Mouse (Mus musculus) Muller cell, postnatal 12 days (primary cell): ENCODE measurements around the gene Tmem251.

Experiments used
- DNase-seq: peaks from one replicate; pipeline ENCODE4 v3.0.0-alpha.2; 2015; ENCODE audit errors: inconsistent ontology term

Tmem251 gene

DNA sequence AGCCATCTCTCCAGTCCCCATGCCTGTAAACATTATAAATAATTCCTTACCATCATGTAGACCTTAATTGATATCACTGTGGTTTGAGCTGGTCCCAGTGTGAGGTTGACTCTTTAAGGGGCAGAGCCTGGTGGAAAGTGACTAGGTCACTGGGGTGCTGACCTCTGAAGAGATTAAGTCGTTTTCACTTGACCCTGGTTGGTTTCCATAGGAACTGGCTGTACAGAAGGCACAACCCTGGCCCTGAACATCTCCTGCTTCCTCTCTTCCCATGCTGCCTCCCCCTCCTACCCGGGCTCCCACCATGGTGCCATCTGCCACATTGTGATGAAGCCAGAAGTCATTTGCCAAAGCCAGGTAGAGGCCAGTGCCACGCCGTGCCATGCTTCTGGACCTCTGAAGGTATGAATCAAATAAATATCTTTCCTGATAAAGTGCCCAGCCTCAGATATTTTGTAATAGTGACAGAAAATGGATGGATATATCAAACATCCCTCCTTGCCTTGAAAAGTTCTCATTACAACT is 32.6 kb upstream of the Tmem251 start:
- no peak for DNase-seq

DNA sequence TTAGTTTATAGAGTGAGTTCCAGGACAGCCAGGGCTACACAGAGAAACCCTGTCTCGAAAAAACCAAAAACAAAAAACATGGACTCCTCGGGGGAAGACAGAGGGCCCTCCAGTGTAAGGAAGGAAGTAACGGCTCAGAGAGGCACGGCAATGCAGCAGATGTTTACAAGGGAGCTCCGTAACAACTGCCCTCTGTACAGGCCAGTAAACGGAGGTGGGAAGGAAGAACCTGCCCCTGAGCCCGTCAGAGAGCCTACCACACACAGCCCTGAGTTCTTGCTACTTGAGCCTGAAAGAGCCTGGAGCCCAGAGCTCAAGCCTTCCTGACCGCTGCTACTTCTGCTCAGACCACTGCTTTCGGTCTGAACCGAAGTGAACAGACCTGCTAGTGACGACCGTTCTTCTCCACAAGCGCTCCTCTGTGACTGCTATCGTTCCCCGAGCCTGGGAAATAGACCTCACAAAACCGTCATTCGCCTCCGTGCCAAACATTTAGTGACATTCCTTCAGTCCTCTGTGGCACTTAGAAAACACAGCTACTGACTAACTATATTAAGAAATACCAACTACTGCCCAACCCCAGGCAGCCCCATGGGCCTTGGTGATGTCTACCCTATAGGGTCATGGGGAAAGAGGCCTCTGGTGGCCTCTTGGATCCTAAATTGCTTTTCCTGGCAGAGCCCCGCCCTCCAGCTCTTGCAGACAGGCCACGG is 30.3 kb upstream of the Tmem251 start:
- DNase-seq, result no peak

DNA sequence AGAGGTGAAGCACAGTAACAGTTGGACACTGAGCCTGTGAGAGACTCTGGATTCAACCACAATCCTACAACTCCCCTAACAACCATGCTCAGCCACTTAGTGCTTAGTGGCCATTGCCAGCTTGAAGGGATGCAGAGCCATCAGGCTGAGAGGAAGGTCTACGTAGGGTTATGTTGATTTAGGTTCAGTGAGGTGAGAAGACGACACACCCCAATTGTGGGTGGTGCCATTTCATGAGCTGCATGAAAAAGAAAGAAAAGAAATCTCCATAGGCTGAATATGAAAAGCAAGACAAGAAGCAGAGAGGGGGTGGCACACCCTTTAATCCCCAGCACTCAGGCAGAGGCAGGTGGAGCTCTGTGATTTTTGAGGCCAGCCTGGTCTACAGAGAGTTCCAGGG is 29.4 kb upstream of the Tmem251 start:
- no peak for DNase-seq

DNA sequence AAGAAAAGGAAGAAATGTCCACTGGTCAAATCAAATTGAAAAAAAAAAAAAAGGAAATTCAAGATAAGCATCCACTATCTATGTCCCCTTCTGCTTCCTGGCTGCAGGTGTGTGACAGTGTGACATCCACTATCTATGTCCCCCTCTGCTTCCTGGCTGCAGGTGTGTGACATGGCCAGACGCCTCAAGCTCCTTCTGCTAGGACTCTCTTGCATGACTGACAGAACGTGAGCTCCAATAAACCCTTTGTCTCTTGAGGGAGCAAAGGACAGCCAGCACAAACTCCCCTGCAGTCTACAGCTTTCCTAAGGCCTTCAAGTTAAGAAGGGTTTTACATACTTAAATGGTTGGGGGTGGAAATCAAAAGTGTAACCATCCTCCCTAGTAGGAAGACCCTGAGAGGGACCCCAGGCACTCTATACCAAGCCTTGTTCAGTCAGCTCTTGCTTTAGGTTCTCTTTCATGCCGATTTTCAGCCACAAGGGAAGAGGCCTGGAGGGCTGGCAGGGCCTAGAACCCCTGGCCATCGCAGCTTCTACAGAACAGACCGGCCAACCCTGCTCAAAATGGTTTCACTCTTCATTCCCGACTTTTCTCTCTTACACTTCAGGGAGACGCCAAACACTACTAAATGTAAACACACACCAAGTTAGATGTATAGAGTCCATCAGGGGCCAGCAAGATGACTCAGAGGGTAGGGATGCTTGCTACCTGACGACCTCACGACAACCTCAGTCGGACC is 28.7 kb upstream of the Tmem251 start:
- no peak for DNase-seq

DNA sequence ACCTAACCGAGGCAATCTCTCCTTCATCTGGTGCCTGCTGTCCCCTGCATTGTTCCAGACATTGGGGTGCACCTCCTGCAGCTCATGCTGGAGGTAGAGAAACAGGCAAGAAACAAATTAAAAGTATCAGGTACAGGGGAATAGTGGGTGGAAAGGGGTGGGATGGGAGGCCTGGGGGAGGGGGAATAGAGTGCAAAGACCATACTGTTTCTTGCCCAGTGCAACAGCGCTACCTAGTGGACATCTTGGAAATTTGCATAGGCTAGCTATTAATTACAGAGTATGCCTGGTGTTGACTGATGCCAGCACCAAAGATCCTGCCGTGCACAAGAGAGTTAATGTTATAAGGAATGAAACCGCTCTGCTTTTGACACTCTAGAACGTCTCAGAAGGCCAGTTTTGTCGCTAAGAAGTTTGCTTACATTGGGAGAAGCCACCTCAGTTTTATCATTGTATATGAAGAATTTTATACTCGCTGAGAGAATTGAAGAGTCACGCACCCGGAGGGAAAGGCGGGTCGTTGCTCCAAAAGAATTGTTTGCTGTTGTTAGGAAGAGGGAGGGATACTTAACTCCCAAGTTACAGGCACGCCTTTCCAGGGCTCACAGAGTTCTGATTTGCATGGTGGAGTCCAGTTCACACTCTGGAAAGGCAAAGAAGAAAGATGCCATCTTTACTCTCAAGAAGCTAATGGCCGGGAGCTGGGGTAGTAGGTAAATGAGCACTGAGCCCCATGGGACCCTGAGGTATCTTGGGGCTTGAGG is 23.8 kb upstream of the Tmem251 start:
- peak; percentile 45 for DNase-seq

DNA sequence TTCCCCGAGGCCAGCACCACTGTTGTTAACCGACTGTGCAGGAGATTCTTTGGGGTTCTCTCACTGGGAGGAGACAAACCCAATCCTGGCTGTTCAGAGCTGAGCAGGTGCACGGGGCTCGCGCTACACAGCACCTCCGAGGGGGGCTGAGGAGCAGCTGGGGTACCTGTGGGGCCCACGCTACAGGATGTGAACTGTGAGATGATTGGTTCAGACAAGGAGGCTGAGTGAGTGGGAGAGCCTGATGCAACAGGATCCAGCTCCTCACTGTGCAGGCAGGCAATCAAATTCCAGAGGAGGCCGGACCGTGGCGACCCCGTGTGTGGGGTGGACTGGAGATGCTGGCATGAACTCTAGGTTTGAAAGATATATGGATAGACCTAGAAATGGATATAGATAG is 21.1 kb upstream of the Tmem251 start:
- DNase-seq, result no peak

DNA sequence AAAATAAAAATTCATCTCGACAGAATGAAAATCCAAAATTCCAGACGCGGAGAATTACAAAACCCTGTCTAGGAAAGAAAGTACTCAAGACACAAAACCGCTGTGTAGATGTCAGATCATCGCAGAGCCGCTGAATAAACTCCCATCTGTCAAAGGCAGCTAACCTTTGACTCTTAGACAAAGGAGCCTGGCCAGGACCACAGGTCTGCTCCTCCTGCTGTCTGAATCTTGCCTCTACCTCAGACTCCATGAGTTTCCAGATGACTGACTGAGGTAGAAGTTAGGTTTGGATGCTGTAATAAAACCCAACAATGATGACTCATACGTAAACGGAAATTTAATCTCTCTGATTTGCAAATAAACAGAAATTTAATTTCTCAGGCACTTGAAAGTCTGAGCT is 20.6 kb upstream of the Tmem251 start:
- no peak for DNase-seq

DNA sequence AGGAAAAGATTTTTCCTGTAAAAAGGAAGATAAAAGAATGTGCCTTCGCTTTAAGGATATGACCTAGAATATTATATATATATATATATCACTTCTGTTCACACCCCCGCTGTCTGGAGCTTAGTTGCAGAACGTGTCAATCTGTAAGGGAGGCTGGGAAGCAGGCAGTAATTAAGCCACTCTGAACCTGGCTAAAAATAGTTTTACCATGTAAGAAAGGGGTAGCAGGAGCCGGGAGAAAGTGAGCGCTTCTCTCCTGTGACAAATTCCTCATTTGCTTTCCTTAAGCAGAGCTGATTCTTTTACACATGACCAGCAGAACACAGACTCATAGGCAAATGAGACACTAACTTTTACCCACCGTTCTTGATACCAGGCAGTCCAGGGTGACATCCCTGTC is 19.7 kb upstream of the Tmem251 start:
- DNase-seq, result no peak

DNA sequence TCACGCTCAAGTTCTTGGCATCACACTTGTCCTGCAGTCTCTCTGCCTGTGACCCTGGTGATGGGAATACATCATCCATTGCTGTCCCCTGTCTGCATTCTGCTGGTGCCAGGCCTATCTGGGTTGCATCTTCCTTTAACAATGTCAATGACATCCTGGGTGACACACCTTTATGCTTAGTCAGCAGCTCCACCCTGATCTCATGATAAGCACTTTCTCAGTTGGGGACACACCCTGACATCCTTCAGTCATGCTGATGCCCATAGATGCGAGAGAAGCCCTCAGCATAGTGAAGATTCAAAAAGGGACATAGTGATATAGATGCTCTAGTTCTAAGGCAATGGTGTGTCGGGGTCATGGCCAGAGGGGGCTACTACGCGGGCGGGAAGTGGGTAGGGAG is 18.4 kb upstream of the Tmem251 start:
- DNase-seq, result no peak

DNA sequence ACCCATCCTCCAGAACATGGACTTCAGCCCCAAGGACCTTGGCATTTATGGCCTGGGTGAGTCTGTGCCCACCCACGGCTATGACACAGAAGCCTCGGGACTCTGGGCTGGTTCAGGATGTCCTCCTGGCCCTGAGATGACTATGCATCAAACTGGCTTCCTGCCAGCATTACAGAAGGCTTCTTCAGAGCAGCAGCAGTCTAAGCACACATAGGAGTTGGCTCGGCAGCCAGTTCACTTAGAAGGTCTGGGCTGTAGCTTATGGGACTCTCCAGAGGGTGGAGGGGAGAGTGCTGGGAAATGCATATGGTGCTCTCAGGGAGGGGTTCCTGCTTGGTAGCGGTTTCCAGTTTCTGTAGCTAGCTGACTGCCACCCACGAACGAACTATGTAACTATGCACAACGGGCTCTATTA is 17.8 kb upstream of the Tmem251 start:
- no peak for DNase-seq

DNA sequence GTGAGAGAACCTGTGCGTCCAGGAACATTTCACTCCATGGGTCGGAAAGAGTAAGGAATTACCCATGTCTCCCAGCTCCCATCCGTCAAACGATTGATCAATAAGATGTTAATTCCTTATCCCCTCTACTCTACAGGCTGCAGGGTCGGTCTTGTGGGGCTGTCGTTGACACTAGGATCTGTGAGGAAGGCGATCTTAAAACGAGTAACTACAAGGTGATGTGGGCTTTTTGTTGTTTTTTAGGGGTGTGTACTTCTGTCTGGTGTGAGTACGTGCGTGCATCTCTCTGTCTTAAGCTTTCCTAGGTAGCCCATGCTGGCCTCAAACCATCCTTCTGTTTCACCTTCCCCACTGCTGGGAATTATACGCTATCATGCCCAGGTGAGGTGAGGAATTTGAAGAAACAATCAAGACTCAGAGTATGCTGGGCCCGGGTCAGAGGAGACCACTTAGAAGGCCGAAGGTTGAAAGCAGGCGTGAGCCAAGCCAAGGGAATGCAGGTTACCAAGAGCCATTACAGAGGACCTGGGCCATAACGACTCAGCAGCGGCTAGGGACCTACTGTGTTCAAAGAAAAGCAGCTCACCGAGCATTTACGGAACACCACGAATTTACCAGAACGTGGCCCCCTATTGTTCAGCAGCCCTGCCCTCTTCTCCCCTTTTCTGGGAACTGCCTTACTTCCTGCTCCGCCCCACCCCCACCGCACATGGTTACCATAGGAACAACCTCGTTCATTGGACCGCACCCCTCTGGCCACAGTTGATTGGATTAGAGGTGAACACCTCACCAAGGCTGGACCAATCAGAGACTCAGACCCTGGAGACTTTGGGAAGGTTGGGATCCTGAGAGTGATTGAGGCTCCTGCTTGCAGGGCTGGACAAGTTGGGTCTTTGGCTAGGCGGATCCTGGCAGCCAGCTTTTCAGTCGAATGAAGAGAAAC is 13.4 kb upstream of the Tmem251 start:
- DNase-seq, result peak; percentile 91

DNA sequence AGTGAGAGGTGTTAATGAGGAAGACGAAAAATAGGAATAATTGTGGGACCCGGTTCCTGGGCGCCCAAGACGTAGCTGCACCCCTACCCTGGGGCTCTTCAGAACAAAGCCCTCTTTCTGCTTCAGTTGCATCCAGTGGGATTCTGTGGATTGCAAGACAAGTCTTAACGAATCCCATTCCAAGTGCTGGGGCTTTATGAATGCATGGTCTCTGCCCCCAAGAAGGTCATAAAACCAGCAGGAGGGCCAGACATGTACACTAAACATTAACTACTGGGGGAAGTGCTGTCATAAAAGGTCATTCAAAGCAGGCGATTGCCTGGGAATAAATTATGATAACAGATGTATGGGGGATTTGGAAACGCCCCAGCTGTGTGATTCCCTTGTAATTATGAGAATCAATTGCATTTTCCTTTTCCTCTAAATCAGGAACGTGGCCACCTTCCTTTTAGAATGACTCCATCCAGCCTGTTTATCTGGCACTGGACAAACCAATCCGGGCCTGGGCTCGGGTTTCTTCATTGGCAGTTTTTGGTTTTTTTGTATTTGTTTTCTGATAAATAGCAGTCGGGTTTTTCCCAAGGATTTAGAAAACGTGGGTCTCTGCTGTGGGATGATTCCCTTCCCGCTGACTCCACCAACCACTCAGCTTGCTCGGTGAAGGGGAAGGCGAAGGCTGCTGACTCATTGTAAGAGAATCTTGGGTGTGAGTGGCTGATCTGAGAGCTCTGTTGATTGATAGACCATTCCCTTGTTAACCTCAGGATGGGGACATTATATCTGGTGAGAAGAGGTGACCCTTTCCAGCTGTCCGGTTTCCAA is 12.6 kb upstream of the Tmem251 start:
- peak; percentile 87 for DNase-seq

DNA sequence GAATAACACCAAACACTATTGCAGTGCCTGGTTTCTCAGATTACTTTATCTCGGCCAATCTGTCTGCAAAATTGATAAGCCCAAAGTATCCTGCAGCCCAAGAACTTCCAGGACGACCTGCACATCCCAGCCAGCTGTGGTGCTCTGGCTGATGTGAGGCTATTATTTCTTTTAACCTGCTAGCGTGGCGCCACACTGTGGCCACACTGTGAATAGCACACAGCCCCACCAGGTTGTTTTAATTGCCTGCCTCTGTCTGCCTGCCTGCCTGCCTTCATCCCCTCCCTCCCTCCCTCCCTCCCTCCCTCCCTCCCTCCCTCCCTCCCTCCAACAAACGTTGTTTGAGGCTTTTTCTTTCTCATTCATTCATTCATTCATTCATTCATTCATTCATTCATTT is 10.2 kb upstream of the Tmem251 start:
- DNase-seq, result peak; percentile 27

DNA sequence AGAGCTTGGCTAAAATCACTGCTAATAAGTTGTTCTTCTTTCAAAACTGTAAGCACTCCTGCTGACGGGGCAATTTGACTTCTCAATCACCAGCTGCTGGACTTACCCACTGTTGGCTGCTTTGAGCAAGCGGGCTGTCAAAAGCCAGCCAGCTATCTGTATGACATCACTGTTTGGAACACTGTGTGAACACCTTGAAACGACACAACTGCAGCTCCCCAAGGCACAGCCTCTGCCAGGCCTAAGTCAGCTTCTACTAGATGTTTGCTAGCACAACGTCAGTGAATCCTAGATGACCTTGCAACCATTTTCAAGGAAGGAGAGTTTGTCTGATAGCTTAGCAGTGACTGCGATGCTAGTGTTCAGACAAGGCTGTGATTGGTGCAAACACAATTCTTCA is 4.5 kb upstream of the Tmem251 start:
- DNase-seq, result no peak

DNA sequence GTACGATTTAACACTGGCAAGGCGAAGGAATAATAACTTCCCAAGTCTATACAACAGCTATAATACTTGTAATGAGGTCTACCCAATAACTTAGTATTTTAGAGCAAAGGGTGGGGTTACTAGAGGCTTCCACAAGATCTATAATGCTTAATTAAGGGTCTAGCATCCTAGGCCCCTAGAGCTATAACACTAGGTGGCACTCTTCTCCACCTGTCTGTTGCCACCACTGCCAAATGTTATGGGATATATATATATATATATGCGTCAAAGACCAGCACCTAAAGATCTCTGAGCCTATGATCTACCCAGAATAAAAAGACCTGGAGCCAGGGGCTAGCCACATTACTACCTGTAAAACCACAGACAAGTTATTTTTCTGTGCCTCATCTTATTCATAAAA is 3.3 kb upstream of the Tmem251 start:
- no peak for DNase-seq

DNA sequence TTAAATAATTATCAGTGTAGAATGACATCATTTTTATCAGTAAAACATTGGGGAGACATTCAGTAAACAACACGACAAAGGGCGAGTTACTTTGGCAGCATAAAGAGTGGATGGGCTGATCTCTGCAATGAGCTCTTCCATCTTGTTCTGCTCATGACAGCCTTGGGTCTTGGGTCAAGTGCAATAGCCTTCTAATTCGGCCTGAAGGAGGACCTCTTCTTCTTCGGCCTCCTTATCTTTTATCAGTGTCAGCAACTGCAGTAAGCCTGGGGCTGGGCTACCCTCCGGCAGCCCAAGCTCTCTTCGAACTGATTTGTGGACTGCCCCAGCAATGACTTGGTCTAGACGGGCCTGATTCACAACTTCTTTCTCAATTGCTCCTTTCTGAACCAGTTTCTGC is 1.5 kb upstream of the Tmem251 start:
- no peak for DNase-seq

DNA sequence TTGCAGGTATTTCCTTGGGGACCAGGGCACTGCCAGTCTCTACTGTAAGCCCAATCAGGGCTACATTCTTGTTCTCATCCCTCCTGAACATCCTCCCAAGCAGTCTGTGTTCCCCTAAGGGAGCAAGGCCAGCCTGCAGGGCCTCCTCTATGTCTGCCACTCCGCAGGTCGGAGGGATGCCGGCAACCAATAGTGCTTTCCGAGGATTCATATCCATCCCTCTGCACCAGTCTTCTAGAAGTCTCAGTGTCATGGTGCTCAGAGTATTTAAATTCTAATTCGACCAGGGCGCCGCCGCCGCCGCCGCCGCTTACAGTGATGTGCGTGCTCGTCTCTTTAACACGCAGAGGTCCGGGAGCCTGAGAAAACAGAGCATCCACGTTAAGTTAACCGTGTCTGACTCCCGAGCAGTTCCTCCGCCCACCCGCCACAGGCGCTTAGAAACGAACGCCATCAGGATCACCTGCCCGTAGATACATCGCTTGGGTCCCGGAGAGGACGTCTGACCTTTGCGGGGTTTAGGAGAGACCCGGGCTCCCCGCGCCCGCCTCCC is 450 bp upstream of the Tmem251 start:
- DNase-seq, result no peak

DNA sequence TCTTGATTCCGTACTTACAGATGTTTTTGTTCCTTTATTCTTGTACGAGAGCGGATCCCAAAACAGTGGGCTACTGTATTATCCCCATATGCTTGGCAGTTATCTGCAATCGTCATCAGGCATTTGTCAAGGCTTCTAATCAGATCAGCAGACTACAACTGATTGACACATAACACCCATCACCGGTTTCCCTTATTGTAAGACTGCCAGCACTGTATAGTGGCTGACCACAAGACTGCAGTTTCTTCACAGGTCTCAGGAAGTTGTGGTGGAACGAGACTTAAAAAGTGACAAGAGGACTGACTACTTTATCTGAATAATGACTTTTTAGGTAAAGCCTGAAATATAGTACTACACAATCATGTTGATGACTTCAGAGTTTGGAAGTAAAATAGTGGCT is 1.3 kb downstream of the Tmem251 start:
- DNase-seq, result no peak

DNA sequence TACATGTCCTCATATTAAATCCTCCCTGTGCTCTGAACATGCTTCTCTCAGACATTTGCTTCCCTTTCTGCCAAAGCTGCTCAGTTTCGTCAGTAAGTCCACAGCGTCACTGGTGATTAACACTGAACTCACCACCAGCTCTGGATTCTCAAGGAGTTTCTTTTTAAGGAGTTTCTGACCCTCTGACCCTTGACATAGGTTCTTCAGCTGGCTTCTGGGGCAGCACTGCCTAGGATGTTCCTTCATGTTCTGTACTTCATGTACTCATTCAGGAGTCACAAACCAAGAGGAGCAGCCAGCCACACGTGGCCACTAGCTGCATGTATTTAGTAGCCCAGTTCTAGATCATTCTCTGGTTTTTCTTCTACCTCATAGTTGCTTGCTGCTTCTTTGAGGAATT is 4.7 kb downstream of the Tmem251 start:
- DNase-seq, result no peak

DNA sequence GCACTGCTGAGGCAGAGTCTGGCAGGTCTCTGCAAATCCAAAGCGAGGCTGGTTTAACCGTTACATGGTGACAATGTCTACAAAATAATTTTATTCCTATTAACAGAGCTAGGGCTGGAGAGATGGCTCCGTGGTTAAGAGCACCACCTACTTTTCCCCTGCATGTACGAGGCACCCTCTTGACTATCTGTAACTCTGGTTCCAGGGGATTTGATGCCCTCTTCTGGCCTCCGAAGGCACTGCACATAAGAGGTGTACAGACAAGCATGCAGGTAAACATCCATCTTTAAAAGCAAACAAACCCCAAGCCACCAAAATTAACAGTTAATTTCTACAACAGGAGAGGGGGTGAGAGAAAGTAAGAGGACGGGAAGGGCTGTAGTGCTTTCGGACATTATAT is 12.7 kb downstream of the Tmem251 start:
- no peak for DNase-seq
